Mouse (Mus musculus): ENCODE data around the gene Atf6b. TPM values are rescaled to one million over a fixed set of nuclear protein-coding genes. Genes with fewer than 3 reads are reported as not detected.

Atf6b gene
- total and polyA plus RNA-seq, 3 experiments = 45.3 to 101 TPM; not detected in 1

GRCm38 (mm10) chr17:34631647-34632046 lies 15.3 kb upstream of the Atf6b start:
- peaks cover 0 to 3% of the 10 kb centered on the region in 2 experiments; a peak in 2 of 4 replicates for H3K27me3 ChIP-seq (ENCODE audit: control insufficient read depth in 1 of 2, insufficient read depth in 2 of 2, low read length in 2 of 2)
- no peak overlapping the region for H3K27ac ChIP-seq (ENCODE audit: control insufficient read depth, low read depth, low read length)
- H3K36me3 ChIP-seq (ENCODE audit: control insufficient read depth in 1 of 2, insufficient read depth in 2 of 2, low read length in 2 of 2) = peaks cover 0 to 9% of the 10 kb centered on the region in 2 experiments; a peak in 2 of 4 replicates
- peak overlapping the region; percentile 42 to 58 for H3K4me3 ChIP-seq (ENCODE audit: control insufficient read depth in 1 of 2, insufficient read depth in 1 of 2, low read depth in 2 of 2, low read length in 2 of 2)
- peaks cover 0 to 24% of the 10 kb centered on the region in 2 experiments; a peak in 3 of 4 replicates for H3K4me1 ChIP-seq (ENCODE audit: control insufficient read depth in 1 of 2, insufficient read depth in 2 of 2, low read length in 2 of 2)
- H3K9me3 ChIP-seq (replicated peaks; ENCODE audit: insufficient read depth, low read length) = no peaks in the 10 kb centered on the region
- H3K79me2 ChIP-seq (ENCODE audit: control insufficient read depth, insufficient read depth, low read length, poor library complexity) = peaks cover 4% of the 10 kb centered on the region; the same call in 1 of the 2 replicates
- H3K9ac ChIP-seq (ENCODE audit: control insufficient read depth, low read depth, low read length, poor library complexity, severe bottlenecking) = peak overlapping the region; percentile 48
- no peak for TF ChIP-seq POLR2A (IDR thresholded peaks at IDR 0.05; ENCODE audit: control insufficient read depth in 1 of 2, insufficient read depth in 1 of 2, low read depth in 1 of 2, low read length in 2 of 2, poor library complexity in 1 of 2)
- 0 out of 2 replicates have a peak, but pooled peaks have one; percentile 11 for TF ChIP-seq RCOR1 (IDR thresholded peaks at IDR 0.05; ENCODE audit: low read depth, low read length)
- no peak for TF ChIP-seq USF2 (IDR thresholded peaks at IDR 0.05; ENCODE audit: borderline replicate concordance in 1 of 2, insufficient read depth in 1 of 2, low read depth in 1 of 2, low read length in 2 of 2)
- TF ChIP-seq MXI1 (IDR thresholded peaks at IDR 0.05; ENCODE audit: low read depth, low read length) = no peak
- no peak for TF ChIP-seq NELFE (IDR thresholded peaks at IDR 0.05; ENCODE audit: low read depth, low read length)
- TF ChIP-seq TBP (IDR thresholded peaks at IDR 0.05; ENCODE audit: low read depth, low read length) = no peak
- DNase-seq (ENCODE audit: low read depth, low spot score) = no peak

GRCm38 (mm10) chr17:34632261-34632691 lies 14.7 kb upstream of the Atf6b start:
- Histone ChIP-seq H3K4me3 (ENCODE audit: control insufficient read depth in 1 of 2, insufficient read depth in 1 of 2, low read depth in 2 of 2, low read length in 2 of 2) (peak overlapping the region; percentile 57 to 58), H3K27me3 (ENCODE audit: control insufficient read depth in 1 of 2, insufficient read depth in 2 of 2, low read length in 2 of 2) (peaks cover 0 to 3% of the 10 kb centered on the region in 2 experiments; a peak in 2 of 4 replicates)
- peak; percentile 95 for DNase-seq (ENCODE audit: low read depth, low spot score)

GRCm38 (mm10) chr17:34635671-34636070 lies 11.3 kb upstream of the Atf6b start:
- H3K36me3 ChIP-seq (ENCODE audit: control insufficient read depth in 1 of 2, insufficient read depth in 2 of 2, low read length in 2 of 2) = peaks cover 0 to 5% of the 10 kb centered on the region in 2 experiments; a peak in 1 of 4 replicates
- no peaks in the 10 kb centered on the region for H3K9me3 ChIP-seq (replicated peaks; ENCODE audit: insufficient read depth, low read length)
- H3K79me2 ChIP-seq (ENCODE audit: control insufficient read depth, insufficient read depth, low read length, poor library complexity) = no peaks in the 10 kb centered on the region
- H3K4me1 ChIP-seq (ENCODE audit: control insufficient read depth in 1 of 2, insufficient read depth in 2 of 2, low read length in 2 of 2) = peaks cover 0 to 14% of the 10 kb centered on the region in 2 experiments; a peak in 2 of 4 replicates
- TF ChIP-seq USF2 (IDR thresholded peaks at IDR 0.05; ENCODE audit: borderline replicate concordance in 1 of 2, insufficient read depth in 1 of 2, low read depth in 1 of 2, low read length in 2 of 2) (no peak), TAL1 (IDR thresholded peaks at IDR 0.05; ENCODE audit: low read length) (peak; percentile 38; the same call in 1 of the 2 replicates), ZMIZ1 (IDR thresholded peaks at IDR 0.05; ENCODE audit: low read depth, low read length) (no peak)
- H3K4me3 ChIP-seq (ENCODE audit: control insufficient read depth in 1 of 2, insufficient read depth in 1 of 2, low read depth in 2 of 2, low read length in 2 of 2) = no peak overlapping the region
- peaks cover 5 to 12% of the 10 kb centered on the region in 2 experiments; a peak in 3 of 4 replicates for H3K27me3 ChIP-seq (ENCODE audit: control insufficient read depth in 1 of 2, insufficient read depth in 2 of 2, low read length in 2 of 2)
- peak; percentile 33 for DNase-seq (ENCODE audit: low read depth, low spot score)
- no peak overlapping the region for H3K27ac ChIP-seq (ENCODE audit: control insufficient read depth, low read depth, low read length)
- no peak overlapping the region for H3K9ac ChIP-seq (ENCODE audit: control insufficient read depth, low read depth, low read length, poor library complexity, severe bottlenecking)

More at GRCm38 (mm10) chr17:34632261-34632691, 14.7 kb upstream of the Atf6b start:
- peak overlapping the region; percentile 48 for H3K9ac ChIP-seq (ENCODE audit: control insufficient read depth, low read depth, low read length, poor library complexity, severe bottlenecking)
- H3K9me3 ChIP-seq (replicated peaks; ENCODE audit: insufficient read depth, low read length) = no peaks in the 10 kb centered on the region
- H3K27ac ChIP-seq (ENCODE audit: control insufficient read depth, low read depth, low read length) = peak overlapping the region; percentile 34; the same call in 1 of the 2 replicates
- peaks cover 1% of the 10 kb centered on the region; the same call in 1 of the 2 replicates for H3K79me2 ChIP-seq (ENCODE audit: control insufficient read depth, insufficient read depth, low read length, poor library complexity)
- TF ChIP-seq POLR2AphosphoS2 (IDR thresholded peaks at IDR 0.05; ENCODE audit: low read length) (no peak), GABPA (IDR thresholded peaks at IDR 0.05; ENCODE audit: low read depth, low read length) (no peak), POLR2A (IDR thresholded peaks at IDR 0.05; ENCODE audit: control insufficient read depth in 1 of 2, insufficient read depth in 1 of 2, low read depth in 1 of 2, low read length in 2 of 2, poor library complexity in 1 of 2) (peak in 1 of 2 experiments; percentile 45; a peak in 2 of 4 replicates), USF1 (IDR thresholded peaks at IDR 0.05; ENCODE audit: low read depth, low read length) (no peak)
- H3K4me1 ChIP-seq (ENCODE audit: control insufficient read depth in 1 of 2, insufficient read depth in 2 of 2, low read length in 2 of 2) = peaks cover 0 to 24% of the 10 kb centered on the region in 2 experiments; a peak in 3 of 4 replicates
- H3K36me3 ChIP-seq (ENCODE audit: control insufficient read depth in 1 of 2, insufficient read depth in 2 of 2, low read length in 2 of 2) = peaks cover 0 to 9% of the 10 kb centered on the region in 2 experiments; a peak in 2 of 4 replicates

Measured in MEL (cell line).